Mouse (Mus musculus) T-helper 2 cell (primary cell): ENCODE results near the gene Sfi1.
"Not testable (repeated sequence)": the region's sequence is repeated elsewhere in the genome, so short reads cannot be mapped to it uniquely, and the experiment has no call there.

Source experiments
- in situ Hi-C: fragments of 300-600 bp; cut with MboI, MseI; formaldehyde crosslinking; loops from one replicate; pipeline ENCODE4 v1.15.1; 2025; ENCODE audit warnings: high pct_unique_total_duplicates

Gene Sfi1

GRCm38 (mm10) chr11:3193363-3193762, at the start of gene Sfi1:
TSS of gene Sfi1 (minus strand) at chr11:3193463.
- in situ Hi-C loops, result no loop called here

GRCm38 (mm10) chr11:3242395-3242794, 49.1 kb upstream of the Sfi1 start:
- in situ Hi-C loops, result no loop called here

- in situ Hi-C loops, result no loop called here
Measured at GRCm38 (mm10) chr11:3235277-3235676, 42.0 kb upstream of the Sfi1 start.

- in situ Hi-C loops, result no loop called here
Measured at GRCm38 (mm10) chr11:3233704-3234103, 40.4 kb upstream of the Sfi1 start.

GRCm38 (mm10) chr11:3232248-3232647, 39.0 kb upstream of the Sfi1 start:
- in situ Hi-C loops, result no loop called here

- in situ Hi-C loops, result loop anchor here (10.0 kb wide), 1 partner anchor 78 kb away; no protein-coding TSS in a partner anchor
Measured at GRCm38 (mm10) chr11:3227113-3227512, 33.9 kb upstream of the Sfi1 start.

- in situ Hi-C loops, result loop anchor here (10.0 kb wide), 1 partner anchor 82 kb away; no protein-coding TSS in a partner anchor
Measured at GRCm38 (mm10) chr11:3223105-3223504, 29.8 kb upstream of the Sfi1 start.

GRCm38 (mm10) chr11:3212526-3212925, 19.3 kb upstream of the Sfi1 start:
- in situ Hi-C loops, result no loop called here

GRCm38 (mm10) chr11:3206783-3207182, 13.5 kb upstream of the Sfi1 start:
- in situ Hi-C loops, result loop anchor here (10.0 kb wide), 1 partner anchor 1878 kb away; no protein-coding TSS in a partner anchor

GRCm38 (mm10) chr11:3205207-3205606, 11.9 kb upstream of the Sfi1 start:
- in situ Hi-C loops, result loop anchor here (10.0 kb wide), 1 partner anchor 1880 kb away; no protein-coding TSS in a partner anchor

GRCm38 (mm10) chr11:3203771-3204170, 10.5 kb upstream of the Sfi1 start:
- in situ Hi-C loops, result loop anchor here (10.0 kb wide), 1 partner anchor 1881 kb away; no protein-coding TSS in a partner anchor

- in situ Hi-C loops, result loop anchor here (10.0 kb wide), 1 partner anchor 1882 kb away; no protein-coding TSS in a partner anchor
Measured at GRCm38 (mm10) chr11:3202781-3203441, 9.6 kb upstream of the Sfi1 start.

GRCm38 (mm10) chr11:3202231-3202701, 9.0 kb upstream of the Sfi1 start, which contains the start of gene Eif4enif1:
TSS of gene Eif4enif1 (plus strand) at chr11:3202392.
- in situ Hi-C loops, result loop anchor here (10.0 kb wide), 1 partner anchor 1883 kb away; no protein-coding TSS in a partner anchor

- in situ Hi-C loops, result loop anchor here (10.0 kb wide), 1 partner anchor 1883 kb away; no protein-coding TSS in a partner anchor
Measured at GRCm38 (mm10) chr11:3201326-3202230, 8.3 kb upstream of the Sfi1 start.

GRCm38 (mm10) chr11:3200636-3201035, 7.4 kb upstream of the Sfi1 start:
- in situ Hi-C loops, result loop anchor here (10.0 kb wide), 1 partner anchor 1884 kb away; no protein-coding TSS in a partner anchor

- in situ Hi-C loops, result not testable (repeated sequence)
Measured at GRCm38 (mm10) chr11:3182707-3183106, 10.6 kb downstream of the Sfi1 start.

- in situ Hi-C loops, result not testable (repeated sequence)
Measured at GRCm38 (mm10) chr11:3181971-3182370, 11.3 kb downstream of the Sfi1 start.

- in situ Hi-C loops, result not testable (repeated sequence)
Measured at GRCm38 (mm10) chr11:3181250-3181649, 12.0 kb downstream of the Sfi1 start.

- in situ Hi-C loops, result not testable (repeated sequence)
Measured at GRCm38 (mm10) chr11:3180510-3181160, 12.6 kb downstream of the Sfi1 start.

- in situ Hi-C loops, result not testable (repeated sequence)
Measured at GRCm38 (mm10) chr11:3179726-3180092, 13.6 kb downstream of the Sfi1 start.

- in situ Hi-C loops, result not testable (repeated sequence)
Measured at GRCm38 (mm10) chr11:3178968-3179725, 14.1 kb downstream of the Sfi1 start.
